Mouse (Mus musculus): ENCODE data around the gene Ptpra.
A peak's percentile ranks its signal among the peaks of the same experiment; 100 is the strongest.
"Not testable (repeated sequence)": the region's sequence is repeated elsewhere in the genome, so short reads cannot be mapped to it uniquely, and the experiment has no call there.

Gene Ptpra

DNA sequence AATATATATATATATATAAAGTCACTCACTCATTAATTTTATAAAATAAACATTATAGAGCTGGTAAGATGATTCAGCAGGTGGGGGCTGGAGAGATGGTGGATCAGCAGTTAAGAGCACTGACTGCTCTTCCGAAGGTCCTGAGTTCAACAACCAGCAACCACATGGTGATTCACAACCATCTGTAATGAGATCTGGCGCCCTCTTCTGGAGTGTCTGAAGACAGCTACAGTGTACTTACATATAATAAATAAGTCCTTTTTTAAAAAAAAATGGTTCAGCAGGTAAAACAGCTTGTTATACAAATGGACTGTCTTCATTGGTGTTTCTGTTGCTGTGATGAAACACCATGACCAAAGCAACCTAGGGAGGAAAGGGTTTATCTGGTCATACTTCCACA is 107.9 kb downstream of the Ptpra start:
- peak; percentile 40 for DNase-seq (ENCODE audit: low read depth)

GRCm38 (mm10) chr2:130563212-130564055 is 113.4 kb downstream of the Ptpra start, which contains the start of gene Mrps26:
TSS of gene Mrps26 (plus strand) at chr2:130563742.
- peak; percentile 94 for DNase-seq (ENCODE audit: low read depth)

- DNase-seq (ENCODE audit: low read depth), result no peak
These were observed 114.0 kb downstream of the Ptpra start for GRCm38 (mm10) chr2:130564063-130564462.

DNA sequence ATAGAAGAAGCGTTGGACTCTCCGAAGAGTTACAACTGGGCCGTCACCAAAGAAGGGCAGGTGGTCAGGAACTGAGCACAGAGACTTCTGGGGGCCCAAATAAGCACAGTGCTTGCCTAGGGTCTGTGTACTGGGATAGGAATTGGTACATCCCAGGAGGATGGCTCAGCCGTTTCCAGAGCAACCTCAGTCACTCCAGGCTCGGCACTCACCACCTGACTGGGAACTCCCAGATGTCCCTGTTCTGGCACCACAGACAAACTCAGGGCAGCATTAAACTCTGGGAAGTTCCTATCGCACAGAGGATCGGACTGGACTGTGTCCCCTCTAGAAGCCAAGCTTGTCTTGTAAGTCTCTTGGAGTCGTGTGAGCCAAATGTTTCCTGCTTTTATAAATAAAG is 114.9 kb downstream of the Ptpra start:
- DNase-seq (ENCODE audit: low read depth), result no peak

DNA sequence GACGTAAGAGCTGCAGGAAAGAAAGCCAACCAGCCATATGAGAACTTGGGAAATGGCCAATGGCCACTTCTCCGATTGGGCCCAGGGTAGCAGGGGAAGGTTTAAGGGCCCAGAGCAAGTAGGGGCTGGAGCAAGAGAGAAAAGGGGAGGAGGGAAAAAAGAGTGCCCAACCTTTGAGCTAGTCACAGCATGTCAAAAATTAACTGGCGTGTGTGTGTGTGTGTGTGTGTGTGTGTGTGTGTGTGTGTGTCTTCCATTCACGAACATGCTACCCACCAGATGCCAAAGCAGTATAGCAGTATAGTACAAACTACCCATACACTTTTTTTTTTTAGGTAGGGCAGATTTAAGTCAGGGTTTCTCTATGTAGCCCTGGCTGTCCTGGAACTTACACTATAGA is 118.8 kb downstream of the Ptpra start:
- no peak for DNase-seq (ENCODE audit: low read depth)

- no peak for DNase-seq (ENCODE audit: low read depth)
These were observed 119.8 kb downstream of the Ptpra start for GRCm38 (mm10) chr2:130569926-130570325.

DNA sequence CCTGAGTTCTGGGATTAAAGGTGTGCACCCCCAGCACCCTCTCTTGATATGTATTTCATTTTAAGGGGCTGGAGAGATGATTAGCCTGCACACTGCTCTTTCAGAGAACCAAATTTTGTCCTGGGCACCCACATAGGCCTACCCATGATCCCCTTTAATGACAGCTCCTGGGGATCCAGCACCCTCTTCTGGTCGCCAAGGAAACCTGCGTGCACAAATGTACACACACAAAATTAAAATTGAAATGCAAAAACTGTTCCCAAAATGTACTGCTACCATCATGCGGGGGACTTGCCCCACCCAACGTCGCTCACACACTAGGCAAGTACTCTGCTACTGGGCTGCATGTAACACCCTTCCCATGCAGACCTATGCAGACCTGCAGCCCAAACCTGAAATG is 124.9 kb downstream of the Ptpra start:
- DNase-seq (ENCODE audit: low read depth), result no peak

GRCm38 (mm10) chr2:130575873-130576272 is 125.8 kb downstream of the Ptpra start, which contains the start of gene Oxt:
TSS of gene Oxt (plus strand) at chr2:130576173.
- DNase-seq (ENCODE audit: low read depth), result no peak

GRCm38 (mm10) chr2:130576564-130576963 is 126.5 kb downstream of the Ptpra start:
- DNase-seq (ENCODE audit: low read depth), result not testable (repeated sequence)

- DNase-seq (ENCODE audit: low read depth), result no peak
These were observed 126.9 kb downstream of the Ptpra start for GRCm38 (mm10) chr2:130577021-130577420.

DNA sequence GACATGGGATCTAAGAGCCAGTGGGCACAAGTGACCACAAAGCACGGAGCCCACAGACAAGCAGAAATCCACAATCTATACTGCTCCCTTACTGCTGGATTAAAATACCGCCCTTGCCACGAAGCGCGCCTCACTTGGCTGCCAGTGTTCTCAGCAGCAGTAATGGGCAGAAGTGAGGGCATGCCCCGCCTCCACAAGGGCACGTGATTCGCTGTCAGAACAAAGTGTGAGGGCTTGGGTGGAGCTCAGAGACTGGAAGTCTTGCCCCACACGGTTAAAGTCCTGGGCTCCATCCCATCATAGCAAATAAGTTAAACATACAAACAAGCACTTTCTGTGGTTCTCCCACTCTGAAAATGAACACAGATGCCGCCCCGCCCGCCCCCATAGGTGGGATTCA is 127.6 kb downstream of the Ptpra start:
- DNase-seq (ENCODE audit: low read depth), result peak; percentile 76

DNA sequence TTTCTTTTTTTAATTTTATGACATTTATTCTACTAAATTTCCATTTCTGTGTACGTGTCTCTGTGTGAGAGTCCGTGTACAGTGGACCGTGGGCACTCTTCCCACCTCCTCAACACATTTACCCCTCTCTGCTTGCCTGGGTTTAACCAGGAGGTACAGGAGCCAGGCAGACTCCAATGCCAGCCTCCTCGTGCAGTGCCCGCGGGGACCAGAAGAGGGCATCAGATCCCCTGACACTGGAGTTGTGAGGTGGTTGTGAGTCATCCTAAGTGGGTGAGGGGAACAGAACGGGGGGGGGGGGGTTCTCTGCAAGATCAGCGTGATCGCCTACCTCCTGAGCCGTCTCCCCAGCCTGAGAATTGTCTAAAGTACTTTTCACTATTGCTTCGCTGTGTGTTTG is 128.1 kb downstream of the Ptpra start:
- peak; percentile 78 for DNase-seq (ENCODE audit: low read depth)

- DNase-seq (ENCODE audit: low read depth), result peak; percentile 34
These were observed 129.7 kb downstream of the Ptpra start for GRCm38 (mm10) chr2:130579791-130580190.

- no peak for DNase-seq (ENCODE audit: low read depth)
These were observed 131.1 kb downstream of the Ptpra start for GRCm38 (mm10) chr2:130581201-130581600.

DNA sequence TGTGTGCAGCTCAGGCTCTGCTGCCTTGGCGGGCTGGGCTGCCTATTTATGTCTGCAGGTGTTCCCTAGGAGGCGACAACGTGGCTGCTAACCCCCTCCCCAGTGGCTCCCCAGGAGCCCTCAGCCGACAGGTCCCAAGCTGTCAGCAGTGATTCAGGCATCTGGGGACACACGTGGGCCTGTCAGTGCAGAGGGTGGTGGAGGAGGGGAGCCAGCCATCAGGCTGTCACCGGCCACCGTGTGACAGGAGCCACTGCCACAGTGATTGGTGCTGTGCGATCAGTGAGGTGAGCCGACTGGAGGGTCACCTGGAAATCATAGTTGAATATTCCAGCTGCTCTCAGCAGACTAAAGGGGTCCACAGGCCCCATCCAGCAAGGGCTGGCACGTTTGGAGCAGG is 132.5 kb downstream of the Ptpra start, which contains the start of gene Avp:
Gene Avp, minus strand, starts transcription at position 3 of the 400 bp plus-strand sequence.
- DNase-seq (ENCODE audit: low read depth), result no peak

DNA sequence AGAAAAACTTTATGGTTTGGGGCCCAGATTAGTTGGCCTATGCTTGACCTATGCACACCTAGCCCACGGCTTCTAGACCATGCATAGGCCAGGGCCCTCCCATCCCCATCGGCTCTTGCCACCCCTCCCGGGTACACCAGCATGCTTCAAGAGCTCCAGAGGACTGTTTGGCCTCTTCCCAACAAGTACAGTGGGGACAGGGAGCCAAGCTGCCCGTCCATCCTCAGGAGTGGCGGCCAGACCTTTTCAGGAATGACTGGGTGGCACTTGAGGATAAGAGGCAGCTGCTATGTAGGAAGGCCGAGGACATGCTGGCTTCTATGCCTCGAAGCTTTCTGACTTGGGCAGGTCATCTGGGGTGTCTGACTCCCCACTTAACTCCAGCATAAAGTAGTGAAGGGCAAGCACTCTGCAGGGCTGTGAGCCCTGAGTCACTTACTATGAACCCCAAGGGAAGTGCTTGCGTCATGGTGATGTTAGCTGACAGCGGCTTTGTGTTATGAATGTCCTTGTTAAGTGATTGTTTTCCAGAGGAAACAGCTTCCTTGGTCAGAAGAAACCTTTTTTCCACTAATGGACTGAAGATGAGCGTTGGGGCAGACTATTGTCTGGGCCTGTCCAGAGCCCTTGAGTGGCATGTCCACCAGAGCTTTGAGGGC is 134.0 kb downstream of the Ptpra start:
- DNase-seq (ENCODE audit: low read depth), result no peak

DNA sequence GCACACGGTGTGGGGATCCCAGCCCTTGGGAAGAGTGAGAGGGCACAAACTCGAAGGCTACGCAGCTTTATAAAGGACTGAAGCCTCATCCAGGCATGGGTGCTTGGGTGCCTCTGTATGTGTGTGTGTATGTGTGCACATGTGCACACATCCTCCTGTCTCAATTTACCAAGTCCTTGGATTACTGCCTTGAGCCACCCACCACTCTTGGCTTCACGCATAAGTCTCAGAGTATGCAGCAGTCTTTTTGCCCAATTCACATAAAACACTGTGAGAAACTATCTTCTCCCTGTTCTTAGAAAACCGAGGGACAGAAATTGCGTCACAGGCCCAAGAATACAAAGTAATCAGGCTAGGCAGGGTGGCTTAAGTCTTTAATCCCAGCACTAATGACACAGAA is 135.9 kb downstream of the Ptpra start:
- DNase-seq (ENCODE audit: low read depth), result no peak

GRCm38 (mm10) chr2:130588373-130588772 is 138.3 kb downstream of the Ptpra start:
- DNase-seq (ENCODE audit: low read depth), result no peak

GRCm38 (mm10) chr2:130589157-130589556 is 139.1 kb downstream of the Ptpra start:
- DNase-seq (ENCODE audit: low read depth), result no peak

DNA sequence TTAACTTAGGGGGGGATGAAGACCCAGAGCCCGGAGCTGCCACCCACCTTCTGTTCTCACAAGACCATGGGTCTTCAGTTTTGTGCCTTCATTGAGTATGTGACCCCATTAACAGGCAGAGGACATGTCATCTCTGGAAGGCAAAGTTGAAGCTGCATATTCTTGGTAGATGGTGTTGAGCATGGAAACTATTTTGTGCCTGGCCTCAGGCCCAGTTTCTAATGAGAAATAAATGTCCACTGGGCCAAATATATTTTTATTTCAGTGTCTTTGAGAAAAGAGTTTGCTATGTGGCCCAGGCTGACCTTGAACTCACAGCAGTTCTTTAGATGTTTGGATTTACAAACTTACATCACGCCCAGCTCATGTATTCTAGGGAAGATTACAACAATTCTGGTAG is 139.7 kb downstream of the Ptpra start:
- no peak for DNase-seq (ENCODE audit: low read depth)

- no peak for DNase-seq (ENCODE audit: low read depth)
These were observed 140.9 kb downstream of the Ptpra start for GRCm38 (mm10) chr2:130591016-130591415.

GRCm38 (mm10) chr2:130595596-130595995 is 145.5 kb downstream of the Ptpra start:
- DNase-seq (ENCODE audit: low read depth), result no peak

DNA sequence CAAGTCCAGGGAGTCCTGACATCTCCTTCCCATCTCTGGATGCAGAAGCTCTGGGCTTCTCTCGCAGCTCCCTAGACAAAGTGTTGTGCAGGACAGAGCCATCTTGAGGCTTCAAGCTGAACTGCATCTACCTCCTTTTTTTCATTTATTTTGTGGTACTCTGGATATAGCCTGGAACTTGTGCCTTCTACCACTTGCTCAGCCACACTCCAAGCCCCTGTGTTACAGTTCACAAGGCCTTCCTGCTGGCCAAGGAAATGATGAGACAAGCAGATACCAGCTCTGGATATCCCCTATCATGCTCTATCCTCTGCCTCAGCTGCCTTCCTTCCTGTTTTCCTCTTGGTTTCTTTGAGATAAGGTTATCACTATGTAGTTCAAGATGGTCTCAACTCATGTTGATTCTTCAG is 147.5 kb downstream of the Ptpra start:
- peak; percentile 36 for DNase-seq (ENCODE audit: low read depth)

Data from induced T-regulatory cell, adult 2 months (primary cell).